Mouse (Mus musculus) forelimb bud, embryonic 11.5 days (tissue): ENCODE data around the gene Glmp.
"Not testable (repeated sequence)": the region's sequence is repeated elsewhere in the genome, so short reads cannot be mapped to it uniquely, and the experiment has no call there.

Experiments
- DNase-seq: peaks from one replicate; pipeline ENCODE4 v3.0.0-alpha.2; 2012; ENCODE audit warnings: low read depth, low spot score

The Glmp gene

DNA sequence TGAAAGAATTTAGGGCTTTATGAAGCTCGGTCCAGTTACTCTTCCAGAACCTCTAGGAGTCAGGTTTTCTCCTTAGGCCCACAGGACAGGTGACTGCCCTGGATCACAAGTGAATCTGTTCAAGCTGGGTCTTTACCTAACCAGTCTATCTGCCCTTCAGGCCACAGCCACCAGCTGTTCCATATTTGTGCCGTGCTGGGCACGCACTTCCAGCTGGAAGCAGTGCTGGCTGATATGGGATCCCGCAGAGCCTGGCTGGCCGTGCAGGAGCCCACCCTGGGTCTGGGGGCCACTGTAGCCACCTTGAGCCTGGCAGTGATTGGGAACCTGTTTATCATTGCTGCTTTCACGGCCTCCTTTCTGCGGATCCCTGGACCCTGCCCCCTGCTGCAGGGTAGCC, 51.8 kb downstream of the Glmp start:
- peak; percentile 24 for DNase-seq

DNA sequence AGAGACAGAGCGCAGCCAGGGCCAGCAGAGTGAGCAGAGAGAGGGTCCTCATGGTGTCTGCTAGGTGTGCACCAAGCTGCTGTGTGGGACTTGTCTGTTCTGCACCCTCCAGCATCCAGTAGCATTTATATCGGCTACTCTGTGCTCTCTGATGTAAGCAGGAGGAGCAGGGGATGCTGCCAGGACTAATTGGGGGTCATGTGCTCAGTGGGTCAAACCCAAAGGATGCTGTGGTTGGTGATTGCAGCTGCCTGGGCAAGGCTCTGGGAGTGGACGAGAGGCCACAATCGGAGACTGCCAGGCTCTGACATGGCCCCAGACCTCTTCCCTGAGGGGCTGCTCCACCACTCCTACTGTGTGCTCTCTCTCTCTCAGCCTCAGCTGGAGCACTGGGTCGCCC, 53.8 kb downstream of the Glmp start, which contains the start of gene Bglap2:
Gene Bglap2 (minus strand): TSS at position 101 of the 400 bp plus-strand sequence.
- not testable (repeated sequence) for DNase-seq
